Mouse (Mus musculus): ENCODE measurements around the gene Atg9b. TPM values are rescaled to one million over a fixed set of nuclear protein-coding genes. Genes with fewer than 3 reads are reported as not detected.

Atg9b gene
- polyA plus RNA-seq, 1 experiment, result 4.0 TPM

GRCm38 (mm10) chr5:24378700-24379099 is 13.2 kb downstream of the Atg9b start:
- Histone ChIP-seq H3K4me3 (no peak overlapping the region), H3K79me2 (ENCODE audit: control insufficient read depth, insufficient read depth) (no peaks in the 10 kb centered on the region), H3K27me3 (ENCODE audit: control insufficient read depth, insufficient read depth, insufficient read length) (peaks cover 20% of the 10 kb centered on the region), H3ac (ENCODE audit: control insufficient read depth, insufficient read length) (no peak overlapping the region), H3K36me3 (ENCODE audit: control insufficient read depth, insufficient read depth) (no peaks in the 10 kb centered on the region), H3K4me2 (ENCODE audit: low read depth) (no peak overlapping the region)
- TF ChIP-seq MAX (IDR thresholded peaks at IDR 0.05; ENCODE audit: low read depth), result no peak
- no peak for TF ChIP-seq SRF (IDR thresholded peaks at IDR 0.05; ENCODE audit: control insufficient read depth, insufficient read length, low read depth)
- no peak for TF ChIP-seq USF1 (IDR thresholded peaks at IDR 0.05; ENCODE audit: low read depth)
- no peak for TF ChIP-seq CEBPB (IDR thresholded peaks at IDR 0.05; ENCODE audit: insufficient read depth, poor library complexity, severe bottlenecking)
- no peak for TF ChIP-seq POLR2AphosphoS2 (IDR thresholded peaks at IDR 0.05; ENCODE audit: insufficient read length, low read depth)
- no peak for TF ChIP-seq POLR2A (IDR thresholded peaks at IDR 0.05; ENCODE audit: insufficient read length, low read depth)
- TF ChIP-seq TCF3 (IDR thresholded peaks at IDR 0.05; ENCODE audit: insufficient read length, low read depth), result no peak
- TF ChIP-seq TCF12 (IDR thresholded peaks at IDR 0.05; ENCODE audit: insufficient read depth, poor library complexity, severe bottlenecking), result no peak
- TF ChIP-seq E2F4 (IDR thresholded peaks at IDR 0.05; ENCODE audit: insufficient read depth), result no peak

DNA sequence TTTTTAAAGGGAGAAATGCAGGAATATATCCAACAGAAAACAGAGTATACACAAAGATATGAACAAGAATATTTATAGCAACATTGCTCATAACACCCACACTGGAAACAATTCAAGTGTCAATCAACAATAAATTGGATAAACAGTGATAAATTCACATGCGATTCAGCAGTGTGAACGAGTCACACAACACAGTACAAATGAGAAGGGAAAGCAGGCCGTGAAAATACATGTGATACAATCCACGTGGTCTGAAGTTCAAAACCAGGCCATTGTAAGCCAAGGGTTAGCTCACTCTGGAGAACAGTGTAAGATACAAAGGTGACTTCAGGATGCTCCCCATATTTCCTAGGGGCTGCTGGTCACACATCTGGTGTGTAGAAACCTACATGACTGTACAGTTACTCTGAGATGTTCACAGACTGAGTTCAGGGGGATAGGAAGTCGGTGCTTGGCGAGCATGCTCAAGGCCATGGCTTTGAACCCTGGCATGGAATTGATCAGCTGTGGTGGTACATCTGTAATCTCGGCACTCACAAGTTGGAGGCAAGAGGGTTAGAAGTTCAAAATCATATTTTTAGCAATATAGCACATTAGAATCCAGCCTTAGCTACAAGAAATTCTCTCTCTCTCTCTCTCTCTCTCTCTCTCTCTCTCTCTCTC is 17.1 kb downstream of the Atg9b start:
- H3K27me3 ChIP-seq (ENCODE audit: control insufficient read depth, insufficient read depth, insufficient read length), result peaks cover 22% of the 10 kb centered on the region
- H3K4me3 ChIP-seq, result no peak overlapping the region

GRCm38 (mm10) chr5:24374216-24374615 is 17.7 kb downstream of the Atg9b start:
- H3K36me3 ChIP-seq (ENCODE audit: control insufficient read depth, insufficient read depth), result no peaks in the 10 kb centered on the region
- no peak for TF ChIP-seq E2F4 (IDR thresholded peaks at IDR 0.05; ENCODE audit: insufficient read depth)
- TF ChIP-seq POLR2AphosphoS2 (IDR thresholded peaks at IDR 0.05; ENCODE audit: insufficient read length, low read depth), result no peak
- TF ChIP-seq MYOD1 (IDR thresholded peaks at IDR 0.05; ENCODE audit: control insufficient read depth in 1 of 3, insufficient read length in 2 of 3, low read depth in 2 of 3), result no peak
- TF ChIP-seq TCF3 (IDR thresholded peaks at IDR 0.05; ENCODE audit: insufficient read length, low read depth), result no peak
- no peak for TF ChIP-seq MYOG (IDR thresholded peaks at IDR 0.05; ENCODE audit: control insufficient read depth in 1 of 3, insufficient read depth in 1 of 3, insufficient read length in 2 of 3, low read depth in 2 of 3)
- TF ChIP-seq POLR2A (IDR thresholded peaks at IDR 0.05; ENCODE audit: insufficient read length, low read depth), result no peak
- TF ChIP-seq REST (IDR thresholded peaks at IDR 0.05; ENCODE audit: insufficient read depth, insufficient read length), result no peak
- no peak for TF ChIP-seq MAX (IDR thresholded peaks at IDR 0.05; ENCODE audit: low read depth)
- TF ChIP-seq CEBPB (IDR thresholded peaks at IDR 0.05; ENCODE audit: insufficient read depth, poor library complexity, severe bottlenecking), result no peak
- no peak for TF ChIP-seq USF1 (IDR thresholded peaks at IDR 0.05; ENCODE audit: low read depth)
- TF ChIP-seq SRF (IDR thresholded peaks at IDR 0.05; ENCODE audit: control insufficient read depth, insufficient read length, low read depth), result no peak
- no peak for TF ChIP-seq TCF12 (IDR thresholded peaks at IDR 0.05; ENCODE audit: insufficient read depth, poor library complexity, severe bottlenecking)
- H3K4me3 ChIP-seq, result no peak overlapping the region
- H3K27me3 ChIP-seq (ENCODE audit: control insufficient read depth, insufficient read depth, insufficient read length), result peaks cover 17% of the 10 kb centered on the region
- no peaks in the 10 kb centered on the region for H3K79me2 ChIP-seq (ENCODE audit: control insufficient read depth, insufficient read depth)
- H3K4me2 ChIP-seq (ENCODE audit: low read depth), result no peak overlapping the region
- no peak overlapping the region for H3ac ChIP-seq (ENCODE audit: control insufficient read depth, insufficient read length)

More for the DNA sequence above, 17.1 kb downstream of the Atg9b start:
- Histone ChIP-seq H3K4me2 (ENCODE audit: low read depth) (no peak overlapping the region), H3K36me3 (ENCODE audit: control insufficient read depth, insufficient read depth) (no peaks in the 10 kb centered on the region), H3ac (ENCODE audit: control insufficient read depth, insufficient read length) (no peak overlapping the region), H3K79me2 (ENCODE audit: control insufficient read depth, insufficient read depth) (no peaks in the 10 kb centered on the region)
- TF ChIP-seq CEBPB (IDR thresholded peaks at IDR 0.05; ENCODE audit: insufficient read depth, poor library complexity, severe bottlenecking) (no peak), MAX (IDR thresholded peaks at IDR 0.05; ENCODE audit: low read depth) (no peak), USF1 (IDR thresholded peaks at IDR 0.05; ENCODE audit: low read depth) (no peak), REST (IDR thresholded peaks at IDR 0.05; ENCODE audit: insufficient read depth, insufficient read length) (no peak), SRF (IDR thresholded peaks at IDR 0.05; ENCODE audit: control insufficient read depth, insufficient read length, low read depth) (no peak), TCF3 (IDR thresholded peaks at IDR 0.05; ENCODE audit: insufficient read length, low read depth) (no peak), TCF12 (IDR thresholded peaks at IDR 0.05; ENCODE audit: insufficient read depth, poor library complexity, severe bottlenecking) (no peak), POLR2AphosphoS2 (IDR thresholded peaks at IDR 0.05; ENCODE audit: insufficient read length, low read depth) (no peak), POLR2A (IDR thresholded peaks at IDR 0.05; ENCODE audit: insufficient read length, low read depth) (no peak), MYOD1 (IDR thresholded peaks at IDR 0.05; ENCODE audit: control insufficient read depth in 1 of 3, insufficient read length in 2 of 3, low read depth in 2 of 3) (no peak), MYOG (IDR thresholded peaks at IDR 0.05; ENCODE audit: control insufficient read depth in 1 of 3, insufficient read depth in 1 of 3, insufficient read length in 2 of 3, low read depth in 2 of 3) (no peak), E2F4 (IDR thresholded peaks at IDR 0.05; ENCODE audit: insufficient read depth) (no peak)

GRCm38 (mm10) chr5:24373807-24374206 is 18.1 kb downstream of the Atg9b start:
- H3K4me3 ChIP-seq, result no peak overlapping the region
- H3K27me3 ChIP-seq (ENCODE audit: control insufficient read depth, insufficient read depth, insufficient read length), result peaks cover 20% of the 10 kb centered on the region
- no peak overlapping the region for H3ac ChIP-seq (ENCODE audit: control insufficient read depth, insufficient read length)
- H3K36me3 ChIP-seq (ENCODE audit: control insufficient read depth, insufficient read depth), result no peaks in the 10 kb centered on the region
- H3K4me2 ChIP-seq (ENCODE audit: low read depth), result no peak overlapping the region
- no peak for TF ChIP-seq POLR2AphosphoS2 (IDR thresholded peaks at IDR 0.05; ENCODE audit: insufficient read length, low read depth)
- TF ChIP-seq MYOG (IDR thresholded peaks at IDR 0.05; ENCODE audit: control insufficient read depth in 1 of 3, insufficient read depth in 1 of 3, insufficient read length in 2 of 3, low read depth in 2 of 3), result no peak
- TF ChIP-seq USF1 (IDR thresholded peaks at IDR 0.05; ENCODE audit: low read depth), result no peak
- no peak for TF ChIP-seq E2F4 (IDR thresholded peaks at IDR 0.05; ENCODE audit: insufficient read depth)
- TF ChIP-seq MAX (IDR thresholded peaks at IDR 0.05; ENCODE audit: low read depth), result no peak
- no peak for TF ChIP-seq REST (IDR thresholded peaks at IDR 0.05; ENCODE audit: insufficient read depth, insufficient read length)
- no peak for TF ChIP-seq MYOD1 (IDR thresholded peaks at IDR 0.05; ENCODE audit: control insufficient read depth in 1 of 3, insufficient read length in 2 of 3, low read depth in 2 of 3)
- TF ChIP-seq TCF3 (IDR thresholded peaks at IDR 0.05; ENCODE audit: insufficient read length, low read depth), result no peak
- TF ChIP-seq POLR2A (IDR thresholded peaks at IDR 0.05; ENCODE audit: insufficient read length, low read depth), result no peak
- no peak for TF ChIP-seq SRF (IDR thresholded peaks at IDR 0.05; ENCODE audit: control insufficient read depth, insufficient read length, low read depth)
- TF ChIP-seq TCF12 (IDR thresholded peaks at IDR 0.05; ENCODE audit: insufficient read depth, poor library complexity, severe bottlenecking), result no peak
- TF ChIP-seq CEBPB (IDR thresholded peaks at IDR 0.05; ENCODE audit: insufficient read depth, poor library complexity, severe bottlenecking), result no peak
- H3K79me2 ChIP-seq (ENCODE audit: control insufficient read depth, insufficient read depth), result no peaks in the 10 kb centered on the region
